Mouse (Mus musculus) macrophage (primary cell): ENCODE measurements at regions not wholly inside any gene's neighbourhood (a gene's known extent, or its start where the extent isn't known, plus 50 kb on each side); places are given as distances from the start of the nearest gene placed in this dataset.

Source experiments
- H3K27ac ChIP-seq: fragments of 350-480 bp; formaldehyde crosslinking; 2 replicates; pipeline ENCODE4 v1.9.0; 2021
- H3K36me3 ChIP-seq: fragments of 350-480 bp; formaldehyde crosslinking; 2 replicates; pipeline ENCODE4 v1.9.0; 2021; ENCODE audit errors: inconsistent target
- H3K4me3 ChIP-seq: fragments of 350-480 bp; formaldehyde crosslinking; 2 replicates; pipeline ENCODE4 v1.9.0; 2021; ENCODE audit errors: inconsistent target
- H3K79me2 ChIP-seq: fragments of 350-480 bp; formaldehyde crosslinking; 2 replicates; pipeline ENCODE4 v1.9.0; 2021; ENCODE audit errors: inconsistent target
- WGBS: methylation state at CpG from one replicate; pipeline ENCODE4 v1.1.7; 2026; ENCODE audit warnings: inconsistent platforms; ENCODE audit not compliant: missing documents; 5-methylcytosine and 5-hydroxymethylcytosine counted together

DNA sequence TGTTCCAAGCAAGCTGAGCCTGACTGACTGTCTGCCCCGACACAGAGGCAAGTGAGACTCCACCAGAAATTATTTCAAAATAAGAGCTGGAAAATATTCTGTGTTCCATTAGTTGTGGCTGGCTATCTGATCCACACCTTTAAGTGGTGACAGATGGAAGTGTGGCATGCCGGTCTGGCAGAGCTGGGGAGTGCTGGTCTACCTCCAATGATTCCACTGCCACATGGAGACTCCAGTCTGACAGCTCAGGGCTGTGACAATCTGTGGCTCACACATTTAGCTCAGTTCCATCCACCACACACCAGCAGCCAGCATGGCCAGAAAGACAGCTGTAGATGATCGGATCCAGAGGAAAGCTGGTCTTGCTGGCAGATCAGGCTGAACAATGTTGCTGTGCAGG is 175.3 kb upstream of the Eef2kmt start:
- Histone ChIP-seq H3K27ac (peak overlapping the region; percentile 58), H3K36me3 (no peaks in the 10 kb centered on the region), H3K79me2 (no peaks in the 10 kb centered on the region), H3K4me3 (no peak overlapping the region)
- 95% methylated on average over 3 of the region's 3 CpGs for WGBS

DNA sequence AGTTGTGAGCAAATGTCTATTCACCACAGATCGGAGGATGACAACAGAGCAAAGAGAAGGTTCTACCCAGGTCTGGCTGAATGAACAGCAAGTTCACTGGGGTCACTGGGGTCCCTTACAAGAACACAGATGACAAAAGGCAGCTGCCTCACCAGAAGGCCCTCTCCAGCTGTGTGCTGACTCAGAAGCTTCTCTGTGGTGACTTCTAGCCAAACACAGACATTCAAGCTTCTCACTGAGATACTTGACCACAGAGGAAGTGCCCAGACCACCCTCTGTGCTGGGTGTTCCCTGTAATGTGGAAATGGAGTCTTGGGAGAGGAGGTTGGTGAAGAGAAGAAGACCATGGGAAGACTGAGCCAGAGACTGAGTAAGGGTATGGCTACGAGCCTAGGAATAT is 173.7 kb upstream of the Eef2kmt start:
- no peak overlapping the region for H3K4me3 ChIP-seq
- 62% methylated on average over 2 of the region's 2 CpGs for WGBS
- H3K36me3 ChIP-seq: no peaks in the 10 kb centered on the region
- no peak overlapping the region for H3K27ac ChIP-seq
- no peaks in the 10 kb centered on the region for H3K79me2 ChIP-seq

DNA sequence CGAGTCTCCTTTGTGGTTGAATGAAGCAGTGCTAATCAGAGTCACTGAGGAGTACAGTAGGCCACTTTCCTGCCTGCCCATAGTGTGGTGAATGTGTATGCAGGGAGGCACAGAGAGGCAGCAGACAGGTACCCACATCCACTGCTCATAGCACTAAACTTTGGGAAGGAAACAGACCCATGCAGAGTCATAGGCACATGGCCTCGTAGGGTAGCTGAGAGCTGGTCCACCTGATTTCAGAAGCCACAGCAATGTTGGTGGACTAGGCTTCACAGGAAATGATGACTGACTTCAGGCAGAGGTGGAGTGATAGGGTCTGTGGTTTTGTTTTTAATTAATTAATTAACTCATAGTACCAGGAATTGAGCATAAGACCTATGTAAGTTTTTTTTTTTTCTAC is 170.1 kb upstream of the Eef2kmt start:
- no peak overlapping the region for H3K27ac ChIP-seq
- no peaks in the 10 kb centered on the region for H3K79me2 ChIP-seq
- no peaks in the 10 kb centered on the region for H3K36me3 ChIP-seq
- 66% methylated on average over 2 of the region's 2 CpGs for WGBS
- no peak overlapping the region for H3K4me3 ChIP-seq

DNA sequence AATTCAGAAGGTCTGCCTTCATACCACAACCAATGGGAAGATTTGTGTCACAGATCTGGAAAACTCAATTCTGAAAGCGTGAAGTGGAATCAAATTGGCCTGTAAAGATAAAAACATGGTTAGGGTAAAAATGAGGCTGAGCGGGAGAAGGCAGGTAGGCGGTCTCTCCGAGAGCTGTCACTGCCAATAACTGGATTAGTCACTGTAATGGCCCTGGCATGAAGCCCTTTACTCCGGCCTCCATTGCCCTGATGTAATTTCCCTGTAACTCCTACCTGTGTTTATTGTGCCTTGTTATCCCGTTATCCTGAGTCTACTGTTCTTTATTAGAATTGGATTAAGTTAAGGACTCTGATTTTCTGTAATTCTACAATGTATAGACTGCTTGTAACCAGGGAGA is 166.3 kb upstream of the Eef2kmt start:
- Histone ChIP-seq H3K27ac (no peak overlapping the region), H3K4me3 (no peak overlapping the region), H3K79me2 (no peaks in the 10 kb centered on the region), H3K36me3 (no peaks in the 10 kb centered on the region)
- 96% methylated on average over 6 of the region's 6 CpGs for WGBS

DNA sequence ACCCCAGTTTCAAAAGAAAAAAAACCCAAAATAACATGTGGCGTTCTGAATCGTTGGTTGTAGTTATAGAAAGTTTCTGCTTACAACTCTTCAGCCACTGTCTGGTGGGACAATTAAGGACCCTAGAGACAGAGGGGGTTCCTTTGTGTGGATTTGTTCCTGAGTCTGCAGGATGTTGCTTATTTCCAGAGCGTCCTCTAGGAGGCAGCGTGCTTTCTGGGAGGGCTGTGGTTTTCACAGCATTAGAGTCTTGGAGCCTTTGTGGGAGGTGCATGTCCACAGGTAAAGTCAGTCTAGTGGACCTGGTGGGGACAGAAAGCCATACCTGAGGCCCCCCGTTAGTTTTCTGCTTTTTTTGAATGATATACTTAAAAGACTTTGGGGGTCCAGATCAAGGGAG is 165.8 kb upstream of the Eef2kmt start:
- H3K4me3 ChIP-seq: no peak overlapping the region

DNA sequence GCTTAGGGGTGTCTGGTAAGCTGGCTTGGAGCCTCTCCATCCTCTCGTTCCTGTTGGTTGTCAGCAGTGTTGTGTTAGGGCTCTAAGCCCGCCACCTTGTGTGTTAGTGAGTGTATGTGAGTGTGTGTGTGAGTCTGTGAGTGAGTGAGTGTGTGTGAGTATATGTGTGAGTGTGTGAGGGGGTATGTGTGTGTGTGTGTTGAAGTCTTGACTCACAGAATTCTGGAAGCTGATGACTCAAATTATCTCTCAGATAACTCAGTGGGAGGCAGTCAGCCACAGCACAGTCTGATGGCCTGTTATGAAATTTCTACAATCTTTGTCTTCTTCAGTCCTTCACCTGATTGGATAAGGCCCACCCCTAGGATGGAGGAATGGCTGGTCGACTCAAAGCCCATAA is 163.7 kb upstream of the Eef2kmt start:
- no peaks in the 10 kb centered on the region for H3K79me2 ChIP-seq
- WGBS: 90% methylated on average over 3 of the region's 3 CpGs
- no peak overlapping the region for H3K4me3 ChIP-seq
- H3K36me3 ChIP-seq: no peaks in the 10 kb centered on the region
- H3K27ac ChIP-seq: no peak overlapping the region

More for the DNA sequence above, 165.8 kb upstream of the Eef2kmt start:
- WGBS: 84% methylated on average over 5 of the region's 5 CpGs
- Histone ChIP-seq H3K27ac (no peak overlapping the region), H3K36me3 (no peaks in the 10 kb centered on the region), H3K79me2 (no peaks in the 10 kb centered on the region)

DNA sequence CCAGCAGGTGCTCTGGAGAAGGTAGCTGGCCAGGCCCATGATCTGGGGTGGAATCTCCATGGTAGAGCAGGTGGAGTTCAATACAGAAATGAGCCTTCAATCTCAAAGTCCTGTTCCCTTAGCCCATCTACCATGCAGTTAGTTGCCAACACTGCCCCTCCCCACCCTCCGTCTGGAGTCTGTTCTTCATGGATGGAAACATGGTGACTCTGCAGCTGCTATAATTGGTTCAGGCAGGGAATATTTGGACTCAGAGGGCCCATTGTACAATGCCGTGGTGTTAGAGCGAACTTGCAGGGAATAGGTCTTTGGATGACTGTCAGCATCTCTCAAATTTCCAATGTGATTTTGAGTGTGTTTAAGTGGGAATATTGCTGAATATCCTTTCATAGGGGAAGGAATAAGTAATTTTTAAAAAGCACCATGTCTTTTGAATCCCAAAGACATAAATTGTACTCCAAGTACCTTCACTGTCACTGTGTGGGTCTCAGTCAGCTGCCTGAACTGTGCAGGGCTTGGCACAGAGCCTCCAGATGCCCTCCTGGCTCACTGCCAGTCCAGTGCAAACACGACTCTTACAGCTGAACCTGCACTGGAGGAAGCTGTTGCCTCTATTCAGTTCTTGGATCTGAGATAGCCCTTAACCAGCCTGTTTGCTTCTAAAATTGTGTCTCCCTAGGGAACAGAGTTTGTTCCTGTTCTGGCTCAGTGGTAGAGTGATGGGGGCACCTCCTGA is 162.8 kb upstream of the Eef2kmt start:
- Histone ChIP-seq H3K27ac (no peak overlapping the region), H3K4me3 (no peak overlapping the region), H3K79me2 (no peaks in the 10 kb centered on the region), H3K36me3 (no peaks in the 10 kb centered on the region)
- 65% methylated on average over 4 of the region's 4 CpGs for WGBS

DNA sequence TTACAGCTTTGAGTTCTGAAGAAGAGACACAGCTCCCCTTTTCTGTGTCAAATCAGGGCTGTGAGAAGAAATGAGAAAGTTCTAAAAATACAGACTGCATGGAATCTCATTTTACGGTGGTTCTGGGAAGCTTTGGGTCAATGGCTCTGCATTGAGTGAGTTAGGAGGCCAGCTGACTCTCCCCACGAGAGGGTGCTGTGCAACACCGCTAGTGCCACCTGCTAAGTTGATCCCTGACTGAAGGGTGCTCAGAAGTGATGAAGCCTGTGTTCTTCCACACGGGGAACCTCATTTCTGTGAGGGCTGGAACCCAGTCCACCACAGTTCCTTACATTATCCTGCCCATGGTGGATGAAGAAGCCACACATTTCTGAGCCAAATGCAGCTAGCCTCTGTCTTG is 159.5 kb upstream of the Eef2kmt start:
- no peaks in the 10 kb centered on the region for H3K36me3 ChIP-seq
- no peaks in the 10 kb centered on the region for H3K79me2 ChIP-seq
- WGBS: 76% methylated on average over 4 of the region's 4 CpGs
- no peak overlapping the region for H3K27ac ChIP-seq
- no peak overlapping the region for H3K4me3 ChIP-seq

DNA sequence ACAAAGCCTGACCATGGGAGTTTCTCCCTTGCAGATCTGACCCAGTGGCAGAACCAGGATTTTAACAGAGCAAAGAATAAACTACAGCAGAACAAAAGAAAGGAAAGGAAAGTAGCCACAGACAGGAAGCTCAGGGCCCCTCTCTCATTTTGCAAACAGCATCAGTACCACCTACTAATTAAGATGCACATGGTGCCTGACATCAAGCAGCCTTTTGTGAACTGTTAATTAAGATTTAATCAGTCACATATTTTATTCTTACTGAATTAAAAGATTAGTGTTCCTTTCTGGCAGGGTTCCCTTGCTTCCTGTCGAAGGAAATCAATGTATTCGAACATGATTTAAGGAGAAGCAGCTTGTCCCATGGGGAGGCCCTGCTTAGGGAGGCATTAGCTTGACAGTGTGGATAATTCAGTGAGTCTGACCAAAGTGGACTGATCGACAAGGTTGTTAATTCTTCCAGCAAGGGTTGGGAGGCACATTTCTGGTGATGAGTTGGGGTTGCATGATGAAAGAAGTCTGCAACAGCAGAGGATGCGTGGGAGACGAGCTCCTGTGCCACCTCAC is 156.1 kb upstream of the Eef2kmt start:
- H3K4me3 ChIP-seq: no peak overlapping the region
- WGBS: 46% methylated on average over 5 of the region's 5 CpGs
- H3K36me3 ChIP-seq: no peaks in the 10 kb centered on the region
- no peak overlapping the region for H3K27ac ChIP-seq
- no peaks in the 10 kb centered on the region for H3K79me2 ChIP-seq

DNA sequence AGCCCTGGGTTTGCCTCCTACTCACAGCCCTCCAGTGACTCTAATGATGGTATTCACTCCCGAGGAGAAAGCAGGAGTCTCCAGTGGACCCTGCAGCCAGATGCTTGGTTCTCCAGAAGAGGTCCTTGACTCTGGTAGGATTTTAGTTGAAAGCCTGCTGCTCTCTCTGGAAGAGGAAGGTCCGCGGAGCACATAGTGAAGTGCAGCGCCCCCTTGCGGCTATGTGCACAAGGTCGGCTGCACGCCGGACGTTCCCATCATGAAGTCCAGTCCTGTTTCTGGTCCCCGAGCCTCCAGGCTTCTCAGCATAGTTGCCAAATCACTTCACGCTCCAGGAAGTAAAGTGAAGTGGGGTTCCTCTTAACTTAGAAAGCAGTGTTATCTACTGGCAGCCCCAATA is 150.9 kb upstream of the Eef2kmt start:
- Histone ChIP-seq H3K27ac (no peak overlapping the region), H3K79me2 (no peaks in the 10 kb centered on the region), H3K36me3 (no peaks in the 10 kb centered on the region), H3K4me3 (no peak overlapping the region)
- 3% methylated on average over 11 of the region's 11 CpGs for WGBS

DNA sequence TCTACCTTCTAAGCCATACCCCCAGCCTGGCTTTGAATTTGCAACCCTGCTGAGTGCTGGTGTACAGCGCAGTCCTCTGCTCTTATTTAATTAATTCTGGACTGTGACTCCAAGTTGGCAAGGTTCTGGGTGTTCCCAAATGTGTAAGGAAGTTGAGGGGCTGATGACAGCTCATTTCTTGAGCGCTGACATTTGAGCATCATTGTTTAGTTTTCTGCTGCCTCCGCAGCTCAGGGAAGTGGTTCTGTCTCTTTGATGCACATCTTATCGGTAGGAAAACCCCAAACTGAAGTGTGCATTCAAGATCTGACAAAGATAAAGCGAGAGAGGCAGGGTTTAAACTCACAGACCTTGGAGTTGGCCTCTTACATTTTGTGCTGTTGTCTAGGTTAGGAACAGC is 137.6 kb upstream of the Eef2kmt start:
- no peak overlapping the region for H3K4me3 ChIP-seq
- WGBS: 85% methylated on average over 4 of the region's 5 CpGs
- no peak overlapping the region for H3K27ac ChIP-seq

DNA sequence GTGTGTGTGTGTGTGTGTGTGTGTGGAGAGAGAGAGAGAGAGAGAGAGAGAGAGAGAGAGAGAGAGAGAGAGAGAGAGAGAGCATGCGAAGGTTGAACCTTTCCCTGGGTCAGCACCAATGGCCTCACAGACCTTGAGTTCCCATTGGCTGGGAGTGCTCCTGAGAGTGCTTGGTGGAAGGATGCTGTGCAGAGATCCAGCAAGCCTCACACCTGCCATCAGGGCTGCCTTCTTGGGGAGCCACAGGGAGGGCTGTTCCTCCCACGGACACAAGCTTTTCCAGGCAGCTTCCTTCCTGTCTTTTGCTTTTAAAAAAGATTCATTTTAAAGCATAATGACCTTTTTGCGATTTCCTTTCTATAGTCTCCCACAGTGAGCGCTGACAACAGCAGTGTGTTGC is 127.1 kb upstream of the Eef2kmt start:
- WGBS: 54% methylated on average over 3 of the region's 4 CpGs
- Histone ChIP-seq H3K36me3 (no peaks in the 10 kb centered on the region), H3K27ac (no peak overlapping the region), H3K4me3 (no peak overlapping the region), H3K79me2 (no peaks in the 10 kb centered on the region)

More for the DNA sequence above, 137.6 kb upstream of the Eef2kmt start:
- Histone ChIP-seq H3K36me3 (no peaks in the 10 kb centered on the region), H3K79me2 (no peaks in the 10 kb centered on the region)

DNA sequence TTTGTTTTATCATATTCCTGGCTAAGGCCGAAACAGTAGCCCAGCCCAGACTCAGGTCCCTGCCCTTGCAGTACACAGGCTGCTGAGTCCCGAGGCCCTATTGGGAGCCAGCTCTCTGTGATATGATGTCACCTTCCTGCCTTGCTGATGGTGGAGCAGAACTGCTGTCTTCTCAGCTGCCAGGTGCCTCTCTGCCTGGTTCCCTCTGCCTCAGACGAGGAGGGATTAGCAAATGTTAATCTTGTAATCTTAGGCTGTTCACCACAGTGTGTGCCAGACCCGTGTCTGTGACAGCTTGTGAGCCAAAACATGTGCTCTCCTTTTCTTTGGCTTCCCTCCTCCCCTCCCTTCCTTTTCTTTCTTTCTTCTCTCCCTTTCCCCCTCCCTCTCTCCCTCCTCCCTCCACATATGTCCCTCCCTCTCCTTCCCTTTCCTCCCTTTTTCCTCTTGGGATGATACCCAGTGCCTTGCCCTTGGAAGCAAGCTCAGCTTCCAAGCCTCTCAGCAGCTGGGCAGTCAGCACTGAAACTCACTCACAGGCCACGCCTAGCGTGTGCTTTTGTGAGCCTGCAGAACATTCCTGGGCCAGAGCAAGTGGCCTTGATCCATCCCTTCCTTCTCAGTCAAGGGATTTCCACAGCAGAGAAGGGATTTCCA is 126.6 kb upstream of the Eef2kmt start:
- H3K79me2 ChIP-seq: no peaks in the 10 kb centered on the region
- no peaks in the 10 kb centered on the region for H3K36me3 ChIP-seq
- H3K4me3 ChIP-seq: no peak overlapping the region
- no peak overlapping the region for H3K27ac ChIP-seq
- WGBS: 76% methylated on average over 6 of the region's 6 CpGs

DNA sequence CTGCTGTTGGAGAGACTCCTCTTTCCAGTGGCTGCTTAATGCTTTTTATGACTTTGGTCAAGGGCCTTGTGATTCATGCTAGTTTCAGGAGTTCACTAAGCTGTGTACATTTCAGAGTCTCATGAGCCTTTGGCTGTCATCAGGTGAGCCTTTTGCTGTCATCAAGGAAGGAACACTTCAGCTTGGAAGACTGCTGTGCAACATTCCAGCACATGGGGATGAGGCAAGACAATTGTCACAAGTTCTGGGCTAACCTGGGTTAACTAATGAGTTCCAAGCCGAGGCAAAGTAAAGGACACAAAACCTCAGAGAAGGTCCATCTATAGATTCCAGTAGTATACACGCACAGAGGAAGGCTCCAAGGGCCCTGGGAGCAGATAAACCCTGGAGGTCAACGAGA is 124.8 kb upstream of the Eef2kmt start:
- Histone ChIP-seq H3K36me3 (no peaks in the 10 kb centered on the region), H3K79me2 (no peaks in the 10 kb centered on the region), H3K27ac (no peak overlapping the region), H3K4me3 (no peak overlapping the region)
- 80% methylated on average over 3 of the region's 3 CpGs for WGBS

DNA sequence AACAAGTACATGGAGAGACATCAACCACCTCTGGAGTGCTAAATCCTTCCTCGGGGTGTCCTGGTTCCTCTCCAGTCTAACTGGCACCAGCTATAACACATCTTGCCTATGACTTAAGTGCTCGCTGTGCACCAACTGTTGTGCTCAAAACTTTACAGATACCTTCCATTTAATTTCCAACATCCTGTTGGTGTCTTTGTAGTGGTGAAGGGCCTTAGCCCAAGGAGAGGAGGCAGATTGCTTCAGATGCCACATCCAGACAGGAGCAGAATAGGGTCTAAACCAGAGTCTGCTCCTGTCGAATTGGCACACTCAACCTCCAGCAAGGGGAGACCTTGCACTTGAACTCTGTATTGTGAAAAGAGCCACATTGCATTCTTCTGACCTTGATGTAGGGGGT is 121.2 kb upstream of the Eef2kmt start:
- Histone ChIP-seq H3K27ac (no peak overlapping the region), H3K79me2 (no peaks in the 10 kb centered on the region), H3K36me3 (no peaks in the 10 kb centered on the region), H3K4me3 (no peak overlapping the region)
- whole genome bisulfite sequencing: 88% methylated on average over 3 of the region's 3 CpGs
